Mouse (Mus musculus): ENCODE data around the gene Qpct.

The Qpct gene

GRCm38 (mm10) chr17:79119066-79119465, 67.4 kb downstream of the Qpct start:
- Histone ChIP-seq H3K4me3 (replicated peaks; ENCODE audit: low read length) (no peak overlapping the region), H3K9me3 (ENCODE audit: low read length) (peaks cover 4% of the 10 kb centered on the region; the same call in 1 of the 2 replicates), H3K4me1 (replicated peaks; ENCODE audit: low read depth, low read length) (peaks cover 3% of the 10 kb centered on the region), H3K36me3 (ENCODE audit: insufficient read depth, low read length) (no peaks in the 10 kb centered on the region), H3K27me3 (ENCODE audit: insufficient read depth, low read length) (no peaks in the 10 kb centered on the region)
- no peak for TF ChIP-seq CTCF (conservative IDR thresholded peaks at IDR 0.05; ENCODE audit: low read length)
- no peak for TF ChIP-seq POU5F1 (IDR thresholded peaks at IDR 0.05; ENCODE audit: borderline replicate concordance, low read length)
- no peak for TF ChIP-seq NANOG (IDR thresholded peaks at IDR 0.05; ENCODE audit: borderline replicate concordance, low read length)

GRCm38 (mm10) chr17:79120269-79120668, 68.6 kb downstream of the Qpct start:
- Histone ChIP-seq H3K4me1 (replicated peaks; ENCODE audit: low read depth, low read length) (peaks cover 3% of the 10 kb centered on the region), H3K4me3 (replicated peaks; ENCODE audit: low read length) (no peak overlapping the region), H3K9me3 (ENCODE audit: low read length) (peaks cover 4% of the 10 kb centered on the region; the same call in 1 of the 2 replicates), H3K27me3 (ENCODE audit: insufficient read depth, low read length) (no peaks in the 10 kb centered on the region), H3K36me3 (ENCODE audit: insufficient read depth, low read length) (no peaks in the 10 kb centered on the region)
- no peak for TF ChIP-seq CTCF (conservative IDR thresholded peaks at IDR 0.05; ENCODE audit: low read length)
- no peak for TF ChIP-seq POU5F1 (IDR thresholded peaks at IDR 0.05; ENCODE audit: borderline replicate concordance, low read length)
- TF ChIP-seq NANOG (IDR thresholded peaks at IDR 0.05; ENCODE audit: borderline replicate concordance, low read length): no peak

GRCm38 (mm10) chr17:79133740-79134139, 82.0 kb downstream of the Qpct start:
- Histone ChIP-seq H3K9me3 (ENCODE audit: low read length) (peaks cover 4% of the 10 kb centered on the region; the same call in 1 of the 2 replicates), H3K4me3 (replicated peaks; ENCODE audit: low read length) (no peak overlapping the region), H3K36me3 (ENCODE audit: insufficient read depth, low read length) (no peaks in the 10 kb centered on the region), H3K27me3 (ENCODE audit: insufficient read depth, low read length) (no peaks in the 10 kb centered on the region), H3K4me1 (replicated peaks; ENCODE audit: low read depth, low read length) (peaks cover 7% of the 10 kb centered on the region)
- TF ChIP-seq POU5F1 (IDR thresholded peaks at IDR 0.05; ENCODE audit: borderline replicate concordance, low read length) (no peak), NANOG (IDR thresholded peaks at IDR 0.05; ENCODE audit: borderline replicate concordance, low read length) (no peak), CTCF (conservative IDR thresholded peaks at IDR 0.05; ENCODE audit: low read length) (no peak)

GRCm38 (mm10) chr17:79135826-79136225, 84.1 kb downstream of the Qpct start:
- Histone ChIP-seq H3K9me3 (ENCODE audit: low read length) (peaks cover 10% of the 10 kb centered on the region), H3K27me3 (ENCODE audit: insufficient read depth, low read length) (no peaks in the 10 kb centered on the region), H3K4me1 (replicated peaks; ENCODE audit: low read depth, low read length) (peaks cover 7% of the 10 kb centered on the region), H3K4me3 (replicated peaks; ENCODE audit: low read length) (no peak overlapping the region), H3K36me3 (ENCODE audit: insufficient read depth, low read length) (no peaks in the 10 kb centered on the region)
- no peak for TF ChIP-seq CTCF (conservative IDR thresholded peaks at IDR 0.05; ENCODE audit: low read length)
- no peak for TF ChIP-seq NANOG (IDR thresholded peaks at IDR 0.05; ENCODE audit: borderline replicate concordance, low read length)
- TF ChIP-seq POU5F1 (IDR thresholded peaks at IDR 0.05; ENCODE audit: borderline replicate concordance, low read length): no peak

GRCm38 (mm10) chr17:79136401-79136800, 84.7 kb downstream of the Qpct start:
- TF ChIP-seq NANOG (IDR thresholded peaks at IDR 0.05; ENCODE audit: borderline replicate concordance, low read length) (no peak), POU5F1 (IDR thresholded peaks at IDR 0.05; ENCODE audit: borderline replicate concordance, low read length) (no peak), CTCF (conservative IDR thresholded peaks at IDR 0.05; ENCODE audit: low read length) (no peak)
- Histone ChIP-seq H3K4me1 (replicated peaks; ENCODE audit: low read depth, low read length) (peaks cover 7% of the 10 kb centered on the region), H3K4me3 (replicated peaks; ENCODE audit: low read length) (no peak overlapping the region)

More at GRCm38 (mm10) chr17:79136401-79136800, 84.7 kb downstream of the Qpct start:
- Histone ChIP-seq H3K27me3 (ENCODE audit: insufficient read depth, low read length) (no peaks in the 10 kb centered on the region), H3K9me3 (ENCODE audit: low read length) (peaks cover 13% of the 10 kb centered on the region), H3K36me3 (ENCODE audit: insufficient read depth, low read length) (no peaks in the 10 kb centered on the region)

Measured in E14TG2a.4 (cell line).